13 mouse cellular contexts compared by ENCODE assay signal in genomic region chr2:178594177-178594576, GRCm38 (mm10).
DNase-seq lines count a peak whose midpoint lies in the region; ATAC-seq and TF ChIP-seq lines count a peak whose summit lies in the region.
"Had no signal": no experiment of that assay in that cellular context is flagged by ENCODE, and none has a peak within 500 bp of the region (broad histone marks: within the 10 kb centered on the region; RNA-seq: fewer than 3 reads in every experiment).

No protein-coding gene starts in this region.

- H3K4me1 ChIP-seq in heart, embryonic 13.5 days: peaks cover 11% of the 10 kb centered on the region
- H3K4me1 ChIP-seq in ES-Bruce4 (ENCODE audit: control insufficient read depth, insufficient read depth, low read length): peaks cover 7% of the 10 kb centered on the region
- peaks cover 33% of the 10 kb centered on the region for H3K4me1 ChIP-seq in forebrain, embryonic 15.5 days
- H3K4me1 ChIP-seq in liver, postnatal 0 days (ENCODE audit: insufficient read depth): peaks cover 10% of the 10 kb centered on the region
- H3K4me1 ChIP-seq in heart, embryonic 11.5 days (ENCODE audit: control insufficient read depth, insufficient read depth, low read length): 0 out of 2 replicates have a peak, but pooled peaks cover 3% of the 10 kb centered on the region

- no peak overlapping the region for H3K9ac ChIP-seq in heart, embryonic 13.5 days
- H3K9ac ChIP-seq in ES-Bruce4 (ENCODE audit: low read depth, poor library complexity, severe bottlenecking): no peak overlapping the region
- no peak overlapping the region for H3K9ac ChIP-seq in forebrain, embryonic 15.5 days (replicated peaks)
- H3K9ac ChIP-seq in liver, postnatal 0 days (replicated peaks): no peak overlapping the region
- no peak overlapping the region for H3K9ac ChIP-seq in heart, embryonic 11.5 days (ENCODE audit: low read depth, low read length)
- H3K9ac ChIP-seq: embryonic facial prominence, embryonic 12.5 days had no signal

- DNase-seq in heart, postnatal 4 days: no peak
- peak; percentile 18 for DNase-seq in liver, postnatal 0 days
- no peak for DNase-seq in B cell, adult 2 months
- DNase-seq: gastrocnemius, postnatal 10 days; heart, postnatal 14 days; kidney, postnatal 25 days had no signal

- WGBS in heart, embryonic 13.5 days: 33% methylated on average over 6 of the region's 6 CpGs
- WGBS in forebrain, embryonic 15.5 days: 25% methylated on average over 6 of the region's 6 CpGs
- 18% methylated on average over 6 of the region's 6 CpGs for WGBS in liver, postnatal 0 days (ENCODE audit: insufficient replicate concordance)
- WGBS in heart, embryonic 11.5 days (ENCODE audit: insufficient replicate concordance): 41% methylated on average over 6 of the region's 6 CpGs

- no peak for TF ChIP-seq POLR2A in ES-Bruce4 (IDR thresholded peaks at IDR 0.05; ENCODE audit: insufficient read depth, low read length)

- no peak overlapping the region for H3K4me3 ChIP-seq in heart, embryonic 13.5 days
- no peak overlapping the region for H3K4me3 ChIP-seq in ES-Bruce4 (ENCODE audit: low read depth, low read length)
- no peak overlapping the region for H3K4me3 ChIP-seq in forebrain, embryonic 15.5 days
- H3K4me3 ChIP-seq in liver, postnatal 0 days (ENCODE audit: low read depth, low read length): no peak overlapping the region
- no peak overlapping the region for H3K4me3 ChIP-seq in heart, embryonic 11.5 days (ENCODE audit: low read depth, low read length)
- H3K4me3 ChIP-seq: embryonic facial prominence, embryonic 12.5 days had no signal

- no peak for TF ChIP-seq CTCF in ES-Bruce4 (IDR thresholded peaks at IDR 0.05; ENCODE audit: low read depth, low read length)
- no peak for TF ChIP-seq CTCF in liver, postnatal 0 days (IDR thresholded peaks at IDR 0.05; ENCODE audit: low read depth)

- TF ChIP-seq EP300 in ES-Bruce4 (IDR thresholded peaks at IDR 0.05; ENCODE audit: insufficient read depth, low read depth, low read length): peak; percentile 64
- no peak for TF ChIP-seq EP300 in liver, postnatal 0 days (IDR thresholded peaks at IDR 0.05; ENCODE audit: low read depth)

- no peak overlapping the region for H3K27ac ChIP-seq in heart, embryonic 13.5 days (replicated peaks)
- H3K27ac ChIP-seq in ES-Bruce4 (ENCODE audit: insufficient read depth, low read length): peak overlapping the region; percentile 81
- 0 out of 2 replicates have a peak overlapping the region, but pooled peaks have one; percentile 0 for H3K27ac ChIP-seq in forebrain, embryonic 15.5 days (replicated peaks)
- no peak overlapping the region for H3K27ac ChIP-seq in liver, postnatal 0 days (ENCODE audit: low read depth)
- no peak overlapping the region for H3K27ac ChIP-seq in heart, embryonic 11.5 days (ENCODE audit: low read depth, low read length)
- H3K27ac ChIP-seq: embryonic facial prominence, embryonic 12.5 days; macrophage had no signal

- H3K9me3 ChIP-seq in heart, embryonic 13.5 days: no peaks in the 10 kb centered on the region
- H3K9me3 ChIP-seq in ES-Bruce4 (replicated peaks; ENCODE audit: control insufficient read depth, insufficient read depth, low read length, poor library complexity, severe bottlenecking): peaks cover 3% of the 10 kb centered on the region
- H3K9me3 ChIP-seq in forebrain, embryonic 15.5 days: no peaks in the 10 kb centered on the region
- H3K9me3 ChIP-seq in liver, postnatal 0 days (ENCODE audit: low read length): no peaks in the 10 kb centered on the region
- no peaks in the 10 kb centered on the region for H3K9me3 ChIP-seq in heart, embryonic 11.5 days (replicated peaks; ENCODE audit: control insufficient read depth, low read length)
- H3K9me3 ChIP-seq: embryonic facial prominence, embryonic 12.5 days had no signal

- no peaks in the 10 kb centered on the region for H3K27me3 ChIP-seq in heart, embryonic 13.5 days (replicated peaks)
- H3K27me3 ChIP-seq in ES-Bruce4 (ENCODE audit: control insufficient read depth, insufficient read depth, low read length, poor library complexity, severe bottlenecking): no peaks in the 10 kb centered on the region
- no peaks in the 10 kb centered on the region for H3K27me3 ChIP-seq in forebrain, embryonic 15.5 days
- no peaks in the 10 kb centered on the region for H3K27me3 ChIP-seq in liver, postnatal 0 days (ENCODE audit: insufficient read depth, low read length)
- H3K27me3 ChIP-seq in heart, embryonic 11.5 days (ENCODE audit: control insufficient read depth, insufficient read depth, low read length): no peaks in the 10 kb centered on the region
- H3K27me3 ChIP-seq: embryonic facial prominence, embryonic 12.5 days had no signal

- ATAC-seq in heart, embryonic 13.5 days (ENCODE audit: extremely low read depth, insufficient number of reproducible peaks, low FRiP score, low TSS enrichment): no peak
- ATAC-seq in forebrain, embryonic 15.5 days (replicated peaks): no peak
- no peak for ATAC-seq in liver, postnatal 0 days
- no peak for ATAC-seq in heart, embryonic 11.5 days (replicated peaks; ENCODE audit: insufficient number of reproducible peaks, low FRiP score, low TSS enrichment)
- no peak for ATAC-seq in activated CD4-positive, CD25-positive, alpha-beta regulatory T cell, adult 4 months

- H3K36me3 ChIP-seq in heart, embryonic 13.5 days: no peaks in the 10 kb centered on the region
- no peaks in the 10 kb centered on the region for H3K36me3 ChIP-seq in ES-Bruce4 (ENCODE audit: control insufficient read depth, insufficient read depth, low read length, poor library complexity, severe bottlenecking)
- no peaks in the 10 kb centered on the region for H3K36me3 ChIP-seq in forebrain, embryonic 15.5 days
- no peaks in the 10 kb centered on the region for H3K36me3 ChIP-seq in liver, postnatal 0 days (replicated peaks; ENCODE audit: insufficient read depth, low read length)
- H3K36me3 ChIP-seq in heart, embryonic 11.5 days (ENCODE audit: control insufficient read depth, insufficient read depth, low read length): no peaks in the 10 kb centered on the region
- H3K36me3 ChIP-seq: embryonic facial prominence, embryonic 12.5 days had no signal

- H3K4me2 ChIP-seq in heart, embryonic 13.5 days: peak overlapping the region; percentile 1; the same call in 1 of the 2 replicates
- H3K4me2 ChIP-seq in forebrain, embryonic 15.5 days (replicated peaks): no peak overlapping the region
- no peak overlapping the region for H3K4me2 ChIP-seq in liver, postnatal 0 days (ENCODE audit: low read depth, low read length)
- H3K4me2 ChIP-seq in heart, embryonic 11.5 days: no peak overlapping the region
- H3K4me2 ChIP-seq: embryonic facial prominence, embryonic 12.5 days had no signal

Comparison
In these comparisons a context has a peak if more than half of its experiments do, and no peak if none do; other contexts are left out.
1. H3K27ac ChIP-seq: peak in ES-Bruce4 (single experiment) and forebrain, embryonic 15.5 days (single experiment); none in heart, embryonic 13.5 days (single experiment), liver, postnatal 0 days (single experiment) and heart, embryonic 11.5 days (single experiment).